Mouse (Mus musculus): ENCODE measurements at regions not wholly inside any gene's neighbourhood (a gene's known extent, or its start where the extent isn't known, plus 50 kb on each side); places are given as distances from the start of the nearest gene placed in this dataset.

GRCm38 (mm10) chr17:45936577-45936976, 95.6 kb downstream of the Vegfa start:
- no peaks in the 10 kb centered on the region; a peak in 1 of 4 replicates for H3K4me1 ChIP-seq (ENCODE audit: control insufficient read depth in 1 of 2, insufficient read depth in 2 of 2)
- H3K36me3 ChIP-seq (replicated peaks in 1 of 2; ENCODE audit: control insufficient read depth in 1 of 2, insufficient read depth in 1 of 2, low read length in 1 of 2): no peaks in the 10 kb centered on the region
- no peak overlapping the region for H3K4me2 ChIP-seq (ENCODE audit: insufficient read depth, low read depth, poor library complexity, severe bottlenecking)
- no peak overlapping the region for H3K9ac ChIP-seq (ENCODE audit: insufficient read depth, low read depth)
- in situ Hi-C loops (cut with MboI; ENCODE audit: low pct_ligation_motif_present, low pct_unique_long_range_greater_than_20kb, low sequenced_read_pairs): no loop called here
- no peak overlapping the region for H3K27ac ChIP-seq (ENCODE audit: insufficient read depth, low read depth)
- no peak for TF ChIP-seq PAX5 (IDR thresholded peaks at IDR 0.05; ENCODE audit: low read length)
- TF ChIP-seq RCOR1 (conservative IDR thresholded peaks at IDR 0.05; ENCODE audit: low read depth, low read length): no peak
- TF ChIP-seq JUN (IDR thresholded peaks at IDR 0.05; ENCODE audit: insufficient read depth, low read depth, low read length): no peak
- no peak for TF ChIP-seq POLR2AphosphoS2 (IDR thresholded peaks at IDR 0.05; ENCODE audit: low read depth, low read length)
- TF ChIP-seq NRF1 (IDR thresholded peaks at IDR 0.05; ENCODE audit: low read depth, low read length): no peak
- no peak for TF ChIP-seq MYC (IDR thresholded peaks at IDR 0.05; ENCODE audit: low read depth, low read length)
- TF ChIP-seq MEF2A (IDR thresholded peaks at IDR 0.05; ENCODE audit: borderline replicate concordance, low read depth, low read length): no peak
- no peak for TF ChIP-seq IRF4 (IDR thresholded peaks at IDR 0.05; ENCODE audit: low read depth, low read length)
- no peak for TF ChIP-seq KAT2A (IDR thresholded peaks at IDR 0.05; ENCODE audit: insufficient replicate concordance, low read length)
- dilution Hi-C loops (cut with MboI; ENCODE audit: extremely low pct_ligation_motif_present, extremely low pct_unique_long_range_greater_than_20kb, low sequenced_read_pairs): no loop called here
- H3K27me3 ChIP-seq (replicated peaks): peaks cover 85% of the 10 kb centered on the region
- H3K4me3 ChIP-seq (replicated peaks in 1 of 3; ENCODE audit: low read depth in 2 of 3, low read length in 2 of 3, poor library complexity in 1 of 3): no peak overlapping the region
- H3K79me2 ChIP-seq (replicated peaks; ENCODE audit: control insufficient read depth, extremely low read depth, insufficient read depth, poor library complexity, severe bottlenecking): no peaks in the 10 kb centered on the region
- H3K9me3 ChIP-seq (replicated peaks; ENCODE audit: low read length): no peaks in the 10 kb centered on the region
- DNase-seq (ENCODE audit: extremely low read depth): no peak

- TF ChIP-seq ZMIZ1 (IDR thresholded peaks at IDR 0.05; ENCODE audit: low read depth, low read length) (no peak), MXI1 (IDR thresholded peaks at IDR 0.05; ENCODE audit: low read depth, low read length) (no peak), MAFK (IDR thresholded peaks at IDR 0.05; ENCODE audit: insufficient replicate concordance, low read length) (no peak)
- peaks cover 89% of the 10 kb centered on the region for H3K27me3 ChIP-seq (replicated peaks)
Measured at GRCm38 (mm10) chr17:45935291-45935690, 96.9 kb downstream of the Vegfa start.

GRCm38 (mm10) chr17:45934002-45934401, 98.2 kb downstream of the Vegfa start:
- Histone ChIP-seq H3K27ac (ENCODE audit: insufficient read depth, low read depth) (no peak overlapping the region), H3K4me1 (ENCODE audit: control insufficient read depth in 1 of 2, insufficient read depth in 2 of 2) (no peaks in the 10 kb centered on the region; a peak in 1 of 4 replicates), H3K36me3 (replicated peaks in 1 of 2; ENCODE audit: control insufficient read depth in 1 of 2, insufficient read depth in 1 of 2, low read length in 1 of 2) (no peaks in the 10 kb centered on the region), H3K79me2 (replicated peaks; ENCODE audit: control insufficient read depth, extremely low read depth, insufficient read depth, poor library complexity, severe bottlenecking) (no peaks in the 10 kb centered on the region), H3K4me2 (ENCODE audit: insufficient read depth, low read depth, poor library complexity, severe bottlenecking) (no peak overlapping the region), H3K4me3 (replicated peaks in 1 of 3; ENCODE audit: low read depth in 2 of 3, low read length in 2 of 3, poor library complexity in 1 of 3) (no peak overlapping the region), H3K9me3 (replicated peaks; ENCODE audit: low read length) (peaks cover 7% of the 10 kb centered on the region), H3K9ac (ENCODE audit: insufficient read depth, low read depth) (no peak overlapping the region), H3K27me3 (replicated peaks) (peaks cover 89% of the 10 kb centered on the region)
- no peak for DNase-seq (ENCODE audit: extremely low read depth)
- in situ Hi-C loops (cut with MboI; ENCODE audit: low pct_ligation_motif_present, low pct_unique_long_range_greater_than_20kb, low sequenced_read_pairs): no loop called here
- dilution Hi-C loops (cut with MboI; ENCODE audit: extremely low pct_ligation_motif_present, extremely low pct_unique_long_range_greater_than_20kb, low sequenced_read_pairs): no loop called here
- TF ChIP-seq UBTF (IDR thresholded peaks at IDR 0.05; ENCODE audit: low read depth, low read length) (no peak), ZKSCAN1 (IDR thresholded peaks at IDR 0.05; ENCODE audit: borderline replicate concordance, low read depth, low read length) (no peak), ELF1 (IDR thresholded peaks at IDR 0.05; ENCODE audit: low read depth, low read length) (no peak), E2F4 (IDR thresholded peaks at IDR 0.05; ENCODE audit: insufficient replicate concordance, low read depth, low read length) (no peak), CHD1 (IDR thresholded peaks at IDR 0.05; ENCODE audit: low read depth, low read length) (no peak)

More at GRCm38 (mm10) chr17:45935291-45935690, 96.9 kb downstream of the Vegfa start:
- Histone ChIP-seq H3K9ac (ENCODE audit: insufficient read depth, low read depth) (no peak overlapping the region), H3K4me1 (ENCODE audit: control insufficient read depth in 1 of 2, insufficient read depth in 2 of 2) (no peaks in the 10 kb centered on the region; a peak in 1 of 4 replicates), H3K4me2 (ENCODE audit: insufficient read depth, low read depth, poor library complexity, severe bottlenecking) (no peak overlapping the region), H3K9me3 (replicated peaks; ENCODE audit: low read length) (peaks cover 7% of the 10 kb centered on the region), H3K79me2 (replicated peaks; ENCODE audit: control insufficient read depth, extremely low read depth, insufficient read depth, poor library complexity, severe bottlenecking) (no peaks in the 10 kb centered on the region), H3K36me3 (replicated peaks in 1 of 2; ENCODE audit: control insufficient read depth in 1 of 2, insufficient read depth in 1 of 2, low read length in 1 of 2) (no peaks in the 10 kb centered on the region), H3K4me3 (replicated peaks in 1 of 3; ENCODE audit: low read depth in 2 of 3, low read length in 2 of 3, poor library complexity in 1 of 3) (no peak overlapping the region), H3K27ac (ENCODE audit: insufficient read depth, low read depth) (no peak overlapping the region)
- dilution Hi-C loops (cut with MboI; ENCODE audit: extremely low pct_ligation_motif_present, extremely low pct_unique_long_range_greater_than_20kb, low sequenced_read_pairs): no loop called here
- no peak for DNase-seq (ENCODE audit: extremely low read depth)
- in situ Hi-C loops (cut with MboI; ENCODE audit: low pct_ligation_motif_present, low pct_unique_long_range_greater_than_20kb, low sequenced_read_pairs): no loop called here

All from CH12.LX (cell line).